Mouse (Mus musculus): Measurements from ENCODE around the gene Dnah6.

Gene Dnah6

GRCm38 (mm10) chr6:73221189-73221957 is at the start of gene Dnah6:
TSS of gene Dnah6 (minus strand) at chr6:73221651.
- DNase-seq (ENCODE audit: low spot score) = peak; percentile 52

DNA sequence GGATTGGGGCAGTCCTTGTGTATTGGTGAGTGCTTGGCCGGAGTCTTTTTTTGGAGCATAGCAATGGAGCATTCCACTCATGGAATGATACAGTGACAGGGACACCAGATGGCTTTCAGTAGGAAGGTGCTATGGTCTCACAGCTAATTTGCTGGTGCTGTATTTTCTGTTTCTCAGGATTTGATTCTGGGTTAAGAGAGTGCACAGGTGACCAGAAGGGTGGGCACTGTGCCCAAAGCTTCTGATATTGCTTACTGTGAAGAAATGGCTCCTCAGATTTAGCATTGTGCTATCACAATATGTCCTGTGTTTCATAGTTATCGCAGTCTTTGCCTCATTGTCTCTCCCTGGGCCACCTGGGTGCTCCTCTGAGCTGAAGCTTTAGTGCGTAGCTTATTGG is 47.9 kb upstream of the Dnah6 start:
- DNase-seq (ENCODE audit: low spot score) = no peak

DNA sequence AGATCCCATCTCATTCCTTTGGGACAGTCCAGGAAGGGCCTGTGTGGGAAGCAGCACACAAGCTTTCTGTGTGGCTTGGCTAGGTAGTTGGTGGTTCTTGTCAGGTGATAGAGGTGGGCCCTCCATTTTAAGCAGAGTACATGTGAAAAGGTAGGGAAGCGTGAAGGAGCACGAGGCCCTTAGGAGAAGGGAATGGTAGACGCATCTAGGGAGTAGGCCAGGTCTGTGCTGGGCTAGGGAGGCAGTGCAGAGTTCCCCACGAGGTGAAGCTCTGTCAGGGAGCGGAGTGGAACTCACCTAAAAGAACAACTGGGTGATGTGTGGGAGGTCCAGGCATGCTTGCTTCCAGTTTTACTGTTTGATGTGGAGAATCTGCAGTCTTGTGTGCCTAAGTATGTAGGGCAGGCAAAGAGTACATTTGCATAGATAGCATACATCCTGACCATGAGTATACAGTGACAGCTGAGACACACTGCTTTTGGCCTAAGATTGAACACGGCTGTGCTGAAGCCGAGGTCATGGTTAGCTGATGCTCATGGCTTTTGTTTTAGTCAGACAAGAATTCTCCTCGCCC is 46.4 kb upstream of the Dnah6 start:
- no peak for DNase-seq (ENCODE audit: low spot score)

DNA sequence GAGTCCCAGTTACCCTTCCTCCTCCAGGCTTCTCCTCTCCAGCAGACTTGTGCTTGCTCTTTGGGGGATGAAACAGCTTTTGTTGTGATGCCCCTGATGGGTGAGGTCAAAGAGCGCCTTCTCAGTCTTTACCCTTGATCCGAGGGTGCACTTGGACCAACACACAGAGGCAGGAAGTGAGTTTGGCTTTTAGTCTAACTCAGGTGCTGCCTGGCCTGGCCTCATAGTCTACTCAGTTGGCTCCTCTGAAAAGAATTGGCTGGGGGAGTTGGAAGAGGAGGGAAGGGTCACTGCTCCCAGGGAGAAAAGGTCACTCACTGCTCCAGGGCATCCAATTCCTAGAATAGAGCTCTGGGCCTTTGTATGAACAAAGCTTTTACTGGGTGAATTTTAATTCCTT is 43.4 kb upstream of the Dnah6 start:
- DNase-seq (ENCODE audit: low spot score) = no peak

DNA sequence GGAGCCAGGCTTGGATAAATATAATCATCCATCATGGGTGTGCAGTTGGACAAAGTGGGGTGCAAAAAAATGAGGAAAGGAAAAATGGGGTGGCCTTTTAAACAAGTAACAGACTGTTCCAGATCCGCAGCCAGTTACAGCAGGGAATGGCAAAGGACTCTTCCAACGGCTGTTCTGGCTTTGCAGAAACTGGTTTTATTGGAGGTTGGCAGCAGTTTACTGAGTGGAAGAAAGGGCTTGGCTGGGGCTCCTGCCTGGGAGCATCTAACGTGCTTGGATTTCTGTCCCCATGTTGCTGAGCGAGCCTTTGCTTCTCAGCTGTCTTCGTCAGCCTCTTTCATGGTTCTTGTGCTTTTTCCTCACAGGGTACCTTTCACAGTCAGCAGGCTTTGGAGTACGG is 38.7 kb upstream of the Dnah6 start:
- no peak for DNase-seq (ENCODE audit: low spot score)

DNA sequence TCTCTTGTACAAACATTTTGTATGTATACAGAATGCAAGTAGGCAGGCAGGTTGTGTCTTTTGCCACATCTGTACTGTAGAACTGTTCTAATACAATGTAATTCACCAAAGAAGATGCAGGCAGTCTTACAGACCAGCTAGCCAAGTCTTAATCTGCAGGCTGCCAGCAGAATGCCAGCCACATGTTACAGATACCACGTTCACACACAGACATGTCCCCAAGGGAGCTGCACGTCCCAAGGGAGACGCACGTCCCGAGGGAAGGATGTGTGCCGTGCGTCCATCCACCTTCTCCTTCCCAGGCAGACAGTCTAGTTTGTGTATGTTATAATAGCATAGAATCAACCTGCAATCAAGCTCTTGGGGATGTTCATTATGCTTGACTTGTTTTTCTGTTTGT is 35.6 kb upstream of the Dnah6 start:
- DNase-seq (ENCODE audit: low spot score) = no peak

GRCm38 (mm10) chr6:73254307-73255228 is 33.1 kb upstream of the Dnah6 start:
- no peak for DNase-seq (ENCODE audit: low spot score)

GRCm38 (mm10) chr6:73253584-73253983 is 32.1 kb upstream of the Dnah6 start:
- no peak for DNase-seq (ENCODE audit: low spot score)

GRCm38 (mm10) chr6:73253006-73253405 is 31.6 kb upstream of the Dnah6 start:
- no peak for DNase-seq (ENCODE audit: low spot score)

- no peak for DNase-seq (ENCODE audit: low spot score)
These were observed 30.9 kb upstream of the Dnah6 start for GRCm38 (mm10) chr6:73252396-73252795.

DNA sequence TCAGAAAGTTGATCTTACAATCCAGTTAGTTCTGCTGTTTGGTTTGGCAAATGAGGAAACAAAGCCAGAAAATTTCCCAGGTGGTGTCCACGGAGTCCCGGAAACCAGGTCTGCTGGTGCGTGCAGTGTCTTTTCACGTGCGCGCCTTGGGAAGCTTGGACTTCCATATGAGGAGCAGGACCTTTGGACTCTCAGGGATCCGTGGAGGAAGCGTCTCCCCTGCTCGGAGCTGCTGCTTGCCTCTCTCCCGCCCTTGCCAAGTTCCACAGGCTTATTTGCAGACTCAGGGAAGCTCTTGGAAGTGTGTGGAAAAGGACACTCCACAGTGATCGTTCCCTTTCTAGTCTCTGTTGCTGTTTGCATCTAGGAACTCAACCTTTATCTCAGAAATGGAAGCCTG is 29.9 kb upstream of the Dnah6 start:
- DNase-seq (ENCODE audit: low spot score) = no peak

GRCm38 (mm10) chr6:73249851-73250250 is 28.4 kb upstream of the Dnah6 start:
- no peak for DNase-seq (ENCODE audit: low spot score)

DNA sequence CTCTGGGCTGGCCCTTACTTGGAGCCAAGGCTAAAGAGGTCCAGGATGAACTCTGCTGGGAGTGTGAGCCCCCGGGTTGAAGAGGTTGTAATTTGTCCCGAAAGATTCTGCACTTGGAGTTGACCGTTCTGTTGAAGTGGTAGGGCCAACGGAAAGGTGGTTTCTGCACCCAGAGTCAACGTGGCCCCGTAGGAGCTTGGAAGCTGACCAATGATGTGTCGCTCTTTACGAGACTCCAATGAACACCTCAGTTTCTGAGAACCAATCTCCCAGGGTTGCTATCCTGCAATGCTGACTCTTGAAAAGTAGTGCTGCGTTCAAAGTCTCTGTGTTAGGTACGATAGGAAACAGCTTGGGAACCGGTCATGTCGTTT is 27.6 kb upstream of the Dnah6 start:
- DNase-seq (ENCODE audit: low spot score) = no peak

DNA sequence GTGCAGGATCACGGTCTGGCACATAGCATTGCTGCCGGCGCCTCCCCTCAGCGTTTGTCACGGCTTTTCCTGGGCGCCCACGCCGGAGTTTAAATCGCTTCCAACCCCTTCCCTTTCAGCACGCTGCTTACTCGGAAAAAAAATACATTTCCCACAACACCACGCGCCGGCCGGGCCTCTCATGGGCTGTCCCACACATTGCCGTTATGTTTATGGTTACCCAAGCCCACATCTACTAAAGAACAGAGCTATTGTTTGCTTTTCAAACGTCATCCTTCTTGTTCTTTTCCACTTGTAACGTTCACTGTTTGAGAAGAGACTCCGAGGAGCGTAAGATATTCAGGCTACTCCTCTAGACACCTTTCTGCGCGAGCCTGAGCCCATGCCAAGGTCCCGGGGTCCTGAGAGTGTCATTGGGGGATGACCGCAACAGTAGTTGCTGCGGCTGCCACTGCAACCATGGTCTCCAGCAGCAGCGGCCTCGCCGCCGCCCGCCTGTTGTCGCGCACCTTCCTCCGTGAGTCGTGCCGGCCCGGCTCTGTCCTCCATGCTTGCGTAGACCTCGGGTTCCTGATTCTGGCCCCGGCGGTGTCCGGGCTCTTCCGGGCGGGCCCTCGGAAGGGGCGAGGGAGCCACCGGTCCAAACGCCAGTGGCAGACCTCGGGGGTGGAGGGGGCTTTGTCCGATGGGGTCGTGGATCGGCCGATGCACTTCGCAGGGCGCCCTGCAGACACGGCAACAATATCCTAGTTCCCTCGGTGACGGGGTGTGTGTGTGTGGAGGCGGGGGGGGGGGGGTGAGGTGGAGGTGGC is 27.0 kb upstream of the Dnah6 start, which contains the start of gene Suclg1:
Suclg1 (plus strand) TSS at position 146 of the 812 bp plus-strand sequence.
- DNase-seq (ENCODE audit: low spot score) = peak; percentile 44

DNA sequence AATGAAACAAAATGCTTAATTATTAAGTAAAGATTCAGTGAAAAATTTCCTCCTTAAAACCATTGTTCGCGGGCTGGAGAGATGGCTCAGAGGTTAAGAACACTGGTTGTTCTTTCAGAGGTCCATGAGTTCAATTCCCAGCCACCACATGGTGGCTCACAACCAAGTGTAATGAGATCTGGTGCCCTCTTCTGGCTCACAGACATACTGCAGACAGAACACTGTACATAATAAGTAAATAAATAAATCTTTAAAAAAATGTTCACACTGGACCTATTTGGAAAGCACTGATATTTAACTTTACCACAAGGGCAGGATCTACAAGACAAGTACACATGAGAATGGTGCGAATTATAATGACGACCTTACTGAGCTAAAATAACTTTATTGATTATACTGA is 26.0 kb upstream of the Dnah6 start:
- no peak for DNase-seq (ENCODE audit: low spot score)

- DNase-seq (ENCODE audit: low spot score) = no peak
These were observed 25.4 kb upstream of the Dnah6 start for GRCm38 (mm10) chr6:73246821-73247220.

DNA sequence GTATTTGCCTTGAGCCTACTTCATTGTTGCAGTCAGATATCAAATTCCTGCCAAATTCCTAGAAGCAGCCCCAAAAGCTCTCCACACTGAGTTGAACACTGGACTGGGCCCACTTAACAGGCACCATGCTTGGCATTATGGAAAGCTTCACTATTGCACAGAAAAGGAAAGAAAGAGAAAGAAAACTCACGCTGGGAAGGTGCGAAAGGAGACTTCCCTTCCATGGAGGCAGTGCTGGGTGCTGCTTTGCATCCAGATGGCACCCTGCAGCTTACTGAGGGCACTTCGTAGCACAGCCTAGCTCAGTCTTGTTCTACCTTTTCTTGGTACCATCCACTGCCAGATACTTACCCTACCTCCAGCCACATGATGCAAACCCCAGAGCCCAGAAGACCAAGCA is 14.2 kb upstream of the Dnah6 start:
- no peak for DNase-seq (ENCODE audit: low spot score)

GRCm38 (mm10) chr6:73234302-73234900 is 12.9 kb upstream of the Dnah6 start:
- no peak for DNase-seq (ENCODE audit: low spot score)

DNA sequence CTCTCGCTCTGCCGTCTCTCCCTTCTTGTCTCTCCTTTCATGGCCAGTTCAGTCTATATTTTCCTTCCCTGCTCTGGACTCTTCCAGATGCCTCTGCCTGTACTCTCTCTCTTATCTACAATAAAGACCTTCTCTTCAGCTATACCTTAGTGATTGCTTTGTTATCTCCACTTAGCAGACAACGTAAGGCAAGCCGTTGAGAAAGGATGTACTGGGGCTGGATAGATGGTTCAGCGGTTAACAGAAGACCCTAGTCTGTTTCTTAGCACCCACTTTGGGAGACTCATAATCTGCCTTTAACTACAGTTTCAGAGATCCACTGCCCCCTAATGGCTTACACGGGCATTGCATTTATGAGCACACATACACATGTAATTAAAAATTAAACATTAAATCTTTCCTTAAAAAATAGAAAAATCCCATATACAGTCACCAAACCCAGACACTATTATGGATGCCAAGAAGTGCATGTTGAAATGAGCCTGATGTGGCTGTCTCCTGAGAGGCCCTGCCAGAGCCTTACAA is 11.8 kb upstream of the Dnah6 start:
- DNase-seq (ENCODE audit: low spot score) = no peak

DNA sequence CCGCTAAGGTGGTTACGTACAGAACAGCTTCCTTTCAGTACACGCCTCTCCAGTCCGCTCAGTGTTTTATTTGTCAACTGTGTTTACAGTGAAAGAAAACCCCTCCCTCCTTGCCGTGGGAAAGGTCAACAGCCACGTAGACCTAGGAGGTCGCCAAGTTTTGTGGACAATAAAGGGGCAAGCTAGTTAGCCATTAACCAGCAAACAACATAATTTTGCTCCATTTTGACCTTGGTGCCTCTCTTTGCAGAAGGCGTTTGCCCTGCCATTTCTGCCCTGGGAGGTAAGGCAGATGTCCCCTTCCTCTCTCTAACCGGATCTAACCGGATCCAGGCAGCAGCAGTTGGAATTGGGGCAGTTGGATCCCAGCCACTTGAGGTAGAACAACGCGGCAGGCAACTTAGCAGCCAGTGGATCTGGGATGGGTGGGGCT is 10.7 kb upstream of the Dnah6 start:
- no peak for DNase-seq (ENCODE audit: low spot score)

DNA sequence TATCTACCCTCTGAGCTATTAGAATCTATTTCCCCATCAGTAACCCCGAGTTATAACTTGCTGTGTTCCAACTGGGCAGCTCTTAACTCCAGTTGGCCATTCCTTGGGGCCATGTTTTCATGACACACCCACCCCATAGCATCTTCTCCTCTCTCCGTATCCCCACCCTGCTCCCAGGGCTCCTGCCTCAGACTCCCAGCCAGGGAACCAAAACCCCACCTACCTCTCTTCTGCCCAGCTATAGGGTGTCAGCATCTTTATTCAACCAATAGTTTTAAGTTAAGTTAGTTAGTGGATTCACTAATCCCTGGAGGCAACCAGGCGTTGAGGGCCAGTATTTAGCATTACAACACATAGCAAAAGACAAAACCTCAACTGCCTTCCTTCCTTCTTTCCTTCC is 7.4 kb upstream of the Dnah6 start:
- DNase-seq (ENCODE audit: low spot score) = no peak
